Mouse (Mus musculus) ES-E14 (cell line): Measurements from ENCODE around the gene Nfe2l2. TPM values are rescaled to one million over a fixed set of nuclear protein-coding genes. Genes with fewer than 3 reads are reported as not detected.
"Not testable (repeated sequence)": the region's sequence is repeated elsewhere in the genome, so short reads cannot be mapped to it uniquely, and the experiment has no call there.

Experiments used
- DNase-seq: peaks from one replicate; pipeline ENCODE4 v3.0.0-alpha.2; 2013; ENCODE audit warnings: low read depth, low spot score
- H3K27ac ChIP-seq: 2 replicates; pipeline ENCODE4 v1.5.1; 2012; ENCODE audit warnings: low read depth, mild to moderate bottlenecking, low read length, moderate library complexity, mixed read lengths; ENCODE audit not compliant: poor library complexity, insufficient read depth, severe bottlenecking
- H3K36me3 ChIP-seq: 2 replicates; pipeline ENCODE4 v1.6.1; 2012; ENCODE audit warnings: mild to moderate bottlenecking, low read length, moderate library complexity, mixed read lengths; ENCODE audit not compliant: control insufficient read depth, poor library complexity, insufficient read depth, severe bottlenecking
- H3K4me1 ChIP-seq, 2 experiments: fragments of 150-350 bp in 1 of 2; sonication (generic) in 1 of 2; 2 replicates each; pipeline ENCODE4 v1.6.1; 2012; ENCODE audit warnings: low read length in 2 of 2, mild to moderate bottlenecking in 1 of 2, mixed read lengths in 1 of 2; ENCODE audit not compliant: control insufficient read depth in 2 of 2, insufficient read depth in 2 of 2, poor library complexity in 1 of 2
- H3K4me3 ChIP-seq, 2 experiments: fragments of 150-350 bp in 1 of 2; sonication (generic) in 1 of 2; 2 replicates each; pipeline ENCODE4 v1.5.1; 2012; ENCODE audit warnings: low read length in 2 of 2, low read depth in 1 of 2, mild to moderate bottlenecking in 1 of 2, mixed read lengths in 1 of 2; ENCODE audit not compliant: insufficient read depth in 1 of 2, poor library complexity in 1 of 2, severe bottlenecking in 1 of 2
- H3K9ac ChIP-seq: 2 replicates; pipeline ENCODE4 v1.6.1; 2012; ENCODE audit warnings: low read depth, mild to moderate bottlenecking, low read length, mixed read lengths; ENCODE audit not compliant: poor library complexity, insufficient read depth, severe bottlenecking
- H3K9me3 ChIP-seq: fragments of 150-350 bp; sonication (generic); 2 replicates; pipeline ENCODE4 v1.6.1; 2012; ENCODE audit warnings: low read depth, mild to moderate bottlenecking, low read length; ENCODE audit not compliant: control insufficient read depth, insufficient read depth
- CHD2 ChIP-seq: IDR thresholded peaks from 2 replicates; pipeline ENCODE4 v1.6.1; 2014; ENCODE audit warnings: mild to moderate bottlenecking, low read depth, low read length, inconsistent platforms
- HCFC1 ChIP-seq: IDR thresholded peaks from 2 replicates; pipeline ENCODE4 v1.6.1; 2012; ENCODE audit warnings: low read length, inconsistent platforms, borderline replicate concordance; ENCODE audit not compliant: insufficient read depth
- MAFK ChIP-seq: IDR thresholded peaks from 2 replicates; pipeline ENCODE4 v1.6.1; 2014; ENCODE audit warnings: mild to moderate bottlenecking, low read depth, low read length, inconsistent platforms; ENCODE audit not compliant: insufficient read depth
- ZC3H11A ChIP-seq: IDR thresholded peaks from 2 replicates; pipeline ENCODE4 v1.6.1; 2012; ENCODE audit warnings: low read depth, mild to moderate bottlenecking, inconsistent platforms, low read length, borderline replicate concordance
- ZNF384 ChIP-seq: IDR thresholded peaks from 2 replicates; pipeline ENCODE4 v1.6.1; 2012; ENCODE audit warnings: low read depth, low read length, inconsistent platforms
- in situ Hi-C, 2 experiments: fragments of 600-800 bp; cut with MboI; formaldehyde crosslinking; loops; one replicate each; pipeline ENCODE4 v1.15.1; 2025; ENCODE audit warnings: low sequenced_read_pairs in 2 of 2, inconsistent platforms in 1 of 2; ENCODE audit not compliant: unreplicated experiment in 2 of 2
- total RNA-seq: library from RNA; depleted of rRNA; stranded (reverse); fragments of 300-350 nt; gene quantifications from 2 replicates; pipeline ENCODE4 v1.2.3, GENCODE M21; 2012

Nfe2l2 gene
- total RNA-seq, 1 experiment, result 28.4 TPM

GRCm38 (mm10) chr2:75697222-75697621 lies 7.2 kb downstream of the Nfe2l2 start:
- no peaks in the 10 kb centered on the region for H3K9me3 ChIP-seq
- peaks cover 22 to 42% of the 10 kb centered on the region in 2 experiments for H3K4me1 ChIP-seq
- H3K36me3 ChIP-seq, result peaks cover 4% of the 10 kb centered on the region; the same call in 1 of the 2 replicates
- no peak overlapping the region for H3K9ac ChIP-seq
- H3K4me3 ChIP-seq, result no peak overlapping the region
- no peak for TF ChIP-seq ZC3H11A
- TF ChIP-seq MAFK, result no peak
- TF ChIP-seq ZNF384, result no peak
- TF ChIP-seq CHD2, result no peak
- no peak for TF ChIP-seq HCFC1
- no peak overlapping the region for H3K27ac ChIP-seq
- no peak for DNase-seq
- in situ Hi-C loops, result no loop called here

- H3K27ac ChIP-seq, result no peak overlapping the region
- H3K4me1 ChIP-seq, result peaks cover 20 to 42% of the 10 kb centered on the region in 2 experiments
These were observed 8.1 kb downstream of the Nfe2l2 start for GRCm38 (mm10) chr2:75696371-75696770.

GRCm38 (mm10) chr2:75695676-75696350 lies 8.6 kb downstream of the Nfe2l2 start:
- no peak overlapping the region for H3K27ac ChIP-seq
- TF ChIP-seq MAFK (no peak), HCFC1 (no peak), ZNF384 (no peak), ZC3H11A (no peak), CHD2 (no peak)
- in situ Hi-C loops, result no loop called here
- peaks cover 20 to 42% of the 10 kb centered on the region in 2 experiments for H3K4me1 ChIP-seq
- H3K9ac ChIP-seq, result no peak overlapping the region
- no peak for DNase-seq
- H3K4me3 ChIP-seq, result no peak overlapping the region
- H3K9me3 ChIP-seq, result no peaks in the 10 kb centered on the region
- peaks cover 5% of the 10 kb centered on the region; the same call in 1 of the 2 replicates for H3K36me3 ChIP-seq

More at GRCm38 (mm10) chr2:75696371-75696770, 8.1 kb downstream of the Nfe2l2 start:
- no peaks in the 10 kb centered on the region for H3K9me3 ChIP-seq
- DNase-seq, result no peak
- H3K4me3 ChIP-seq, result no peak overlapping the region
- peaks cover 5% of the 10 kb centered on the region; the same call in 1 of the 2 replicates for H3K36me3 ChIP-seq
- in situ Hi-C loops, result no loop called here
- no peak overlapping the region for H3K9ac ChIP-seq
- TF ChIP-seq HCFC1 (no peak), MAFK (no peak), ZC3H11A (no peak), ZNF384 (no peak), CHD2 (no peak)

- H3K4me1 ChIP-seq, result peaks cover 20 to 39% of the 10 kb centered on the region in 2 experiments
These were observed 9.5 kb downstream of the Nfe2l2 start for GRCm38 (mm10) chr2:75694926-75695325.

More at GRCm38 (mm10) chr2:75694926-75695325, 9.5 kb downstream of the Nfe2l2 start:
- in situ Hi-C loops, H3K9me3 ChIP-seq, DNase-seq, H3K4me3 ChIP-seq, H3K9ac ChIP-seq, H3K36me3 ChIP-seq, H3K27ac ChIP-seq: not testable (repeated sequence)
